ENCODE assay signal across 15 mouse cellular contexts in genomic region chr1:37474046-37474445, GRCm38 (mm10). TPM values are rescaled to one million over a fixed set of nuclear protein-coding genes. Genes with fewer than 3 reads are reported as not detected.
DNase-seq lines count a peak whose midpoint lies in the region; ATAC-seq and TF ChIP-seq lines count a peak whose summit lies in the region.
"Had no signal": no experiment of that assay in that cellular context is flagged by ENCODE, and none has a peak within 500 bp of the region (broad histone marks: within the 10 kb centered on the region; RNA-seq: fewer than 3 reads in every experiment).

No protein-coding gene starts in this region.

- H3K36me3 ChIP-seq in kidney, adult 2 months (ENCODE audit: control insufficient read depth, insufficient read depth, low read length) = no peaks in the 10 kb centered on the region
- H3K36me3 ChIP-seq: embryonic facial prominence, embryonic 15.5 days; limb, embryonic 13.5 days; neural tube, embryonic 15.5 days had no signal

- H3K27me3 ChIP-seq in kidney, adult 2 months (replicated peaks; ENCODE audit: control insufficient read depth, insufficient read depth, low read length) = no peaks in the 10 kb centered on the region
- H3K27me3 ChIP-seq: embryonic facial prominence, embryonic 15.5 days; limb, embryonic 13.5 days; neural tube, embryonic 15.5 days had no signal

- ATAC-seq in megakaryocyte progenitor cell, adult 5-6 weeks (replicated peaks; ENCODE audit: poor library complexity) = peak; percentile 26
- ATAC-seq: intestine, postnatal 0 days had no signal

- H3K27ac ChIP-seq in kidney, adult 2 months (ENCODE audit: insufficient read depth, low read depth, low read length) = peak overlapping the region; percentile 51; the same call in 1 of the 2 replicates
- H3K27ac ChIP-seq in bone marrow macrophage, adult 2 months (ENCODE audit: insufficient read depth, low read depth, low read length) = peak overlapping the region; percentile 97
- H3K27ac ChIP-seq: embryonic facial prominence, embryonic 15.5 days; limb, embryonic 13.5 days; neural tube, embryonic 15.5 days had no signal

- DNase-seq in kidney, adult 2 months = no peak
- no peak for DNase-seq in kidney, postnatal 14 days
- DNase-seq in A20 (ENCODE audit: low read depth, low spot score) = peak; percentile 85
- DNase-seq in retina, postnatal 1 day = no peak
- DNase-seq in left cerebral cortex, adult 11 months (ENCODE audit: low spot score) = no peak
- DNase-seq in urinary bladder, adult 18-20 months (ENCODE audit: low spot score in 2 of 2) = no peak
- DNase-seq: heart, postnatal 14 days; midbrain, embryonic 14.5 days; right cerebral cortex, postnatal 4 days had no signal

- no peak for TF ChIP-seq CTCF in kidney, adult 2 months (conservative IDR thresholded peaks at IDR 0.05; ENCODE audit: insufficient read depth, insufficient read length, low read depth, low read length)
- no peak for TF ChIP-seq CTCF in bone marrow macrophage, adult 2 months (IDR thresholded peaks at IDR 0.05; ENCODE audit: low read depth, low read length)

- no peak overlapping the region for H3K4me3 ChIP-seq in kidney, adult 2 months (ENCODE audit: insufficient read depth, low read depth, low read length)
- H3K4me3 ChIP-seq in bone marrow macrophage, adult 2 months (ENCODE audit: insufficient read depth, low read length) = peak overlapping the region; percentile 53
- H3K4me3 ChIP-seq: embryonic facial prominence, embryonic 15.5 days; limb, embryonic 13.5 days; neural tube, embryonic 15.5 days had no signal

- WGBS in kidney, adult 2 months = 69% methylated on average over 8 of the region's 8 CpGs

- H3K4me1 ChIP-seq in kidney, adult 2 months (ENCODE audit: control insufficient read depth, insufficient read depth, low read length) = no peaks in the 10 kb centered on the region
- H3K4me1 ChIP-seq in bone marrow macrophage, adult 2 months (ENCODE audit: control insufficient read depth, insufficient read depth, low read length) = peaks cover 53% of the 10 kb centered on the region
- H3K4me1 ChIP-seq: embryonic facial prominence, embryonic 15.5 days; neural tube, embryonic 15.5 days had no signal

- no peak for TF ChIP-seq POLR2A in kidney, adult 2 months (IDR thresholded peaks at IDR 0.05; ENCODE audit: low read depth, low read length)
- TF ChIP-seq POLR2A in bone marrow macrophage, adult 2 months (IDR thresholded peaks at IDR 0.05; ENCODE audit: borderline replicate concordance, low read depth, low read length) = no peak

RNA-seq across cellular contexts. Expression of gene Unc50, which starts 44.1 kb away (rescaled TPM):
- polyA plus RNA-seq in kidney, adult 2 months (2012; rRNA removed) = 50.2 and 60.3 TPM in 2 replicates
- polyA plus RNA-seq in bone marrow macrophage, adult 2 months (2012; ENCODE audit: insufficient read depth, insufficient read length, missing spikeins) = 63.9 and 65.9 TPM in 2 replicates
- total RNA-seq in megakaryocyte progenitor cell, adult 5-6 weeks (2015) = 79.2 and 90.5 TPM in 2 replicates
- 51.2 and 55.2 TPM in 2 replicates for total RNA-seq in megakaryocyte progenitor cell, adult 5-6 weeks (2017)

RNA-seq across cellular contexts. Expression of gene Coa5, which starts 44.1 kb away (rescaled TPM):
- polyA plus RNA-seq in kidney, adult 2 months (2012; rRNA removed) = 63.3 and 83.9 TPM in 2 replicates
- 51.7 and 56.2 TPM in 2 replicates for polyA plus RNA-seq in bone marrow macrophage, adult 2 months (2012; ENCODE audit: insufficient read depth, insufficient read length, missing spikeins)
- total RNA-seq in megakaryocyte progenitor cell, adult 5-6 weeks (2015) = 84.4 and 88.5 TPM in 2 replicates
- total RNA-seq in megakaryocyte progenitor cell, adult 5-6 weeks (2017) = 61.6 and 68.1 TPM in 2 replicates
